Mouse (Mus musculus) MEL (cell line): ENCODE measurements around the gene Psme4. TPM values are rescaled to one million over a fixed set of nuclear protein-coding genes. Genes with fewer than 3 reads are reported as not detected.
A peak's percentile ranks its signal among the peaks of the same experiment; 100 is the strongest.

Experiments used
- DNase-seq: peaks from one replicate; pipeline ENCODE4 v3.0.0; 2011; ENCODE audit warnings: low read depth, low spot score
- H3K27ac ChIP-seq: 2 replicates; pipeline ENCODE4 v1.5.1; 2012; ENCODE audit warnings: low read depth, mild to moderate bottlenecking, control low read depth, low read length, moderate library complexity; ENCODE audit not compliant: control insufficient read depth
- H3K27me3 ChIP-seq, 2 experiments: fragments of 150-350 bp in 1 of 2; sonication (generic) in 1 of 2; 2 replicates each; pipeline ENCODE4 v1.6.1; 2012; ENCODE audit warnings: low read length in 2 of 2, mild to moderate bottlenecking in 2 of 2, improper control_type of control experiment in 1 of 2, moderate library complexity in 1 of 2; ENCODE audit not compliant: insufficient read depth in 2 of 2, control insufficient read depth in 1 of 2
- H3K36me3 ChIP-seq, 2 experiments: 2 replicates each; pipeline ENCODE4 v1.6.1; 2012 to 2014; ENCODE audit warnings: low read length in 2 of 2, improper control_type of control experiment in 1 of 2, inconsistent platforms in 1 of 2, mild to moderate bottlenecking in 1 of 2; ENCODE audit not compliant: insufficient read depth in 2 of 2, control insufficient read depth in 1 of 2
- H3K4me1 ChIP-seq, 2 experiments: fragments of 150-350 bp in 1 of 2; sonication (generic) in 1 of 2; 2 replicates each; pipeline ENCODE4 v1.6.1; 2012; ENCODE audit warnings: low read length in 2 of 2, improper control_type of control experiment in 1 of 2, mild to moderate bottlenecking in 1 of 2; ENCODE audit not compliant: insufficient read depth in 2 of 2, control insufficient read depth in 1 of 2
- H3K4me3 ChIP-seq, 2 experiments: fragments of 150-350 bp in 1 of 2; sonication (generic) in 1 of 2; 2 replicates each; pipeline ENCODE4 v1.5.1; 2012; ENCODE audit warnings: low read depth in 2 of 2, low read length in 2 of 2, mild to moderate bottlenecking in 2 of 2, moderate library complexity in 2 of 2, control low read depth in 1 of 2, improper control_type of control experiment in 1 of 2; ENCODE audit not compliant: control insufficient read depth in 1 of 2, insufficient read depth in 1 of 2
- H3K79me2 ChIP-seq: 2 replicates; pipeline ENCODE4 v1.6.1; 2012; ENCODE audit warnings: mild to moderate bottlenecking, low read length, moderate library complexity; ENCODE audit not compliant: control insufficient read depth, poor library complexity, insufficient read depth
- H3K9ac ChIP-seq: 2 replicates; pipeline ENCODE4 v1.6.1; 2012; ENCODE audit warnings: low read depth, mild to moderate bottlenecking, control low read depth, low read length, moderate library complexity; ENCODE audit not compliant: control insufficient read depth, poor library complexity, severe bottlenecking
- H3K9me3 ChIP-seq: fragments of 150-350 bp; sonication (generic); replicated peaks from 2 replicates; pipeline ENCODE4 v1.6.1; 2012; ENCODE audit warnings: mild to moderate bottlenecking, low read length, improper control_type of control experiment, moderate library complexity; ENCODE audit not compliant: insufficient read depth
- CHD1 ChIP-seq: IDR thresholded peaks from 2 replicates; pipeline ENCODE4 v1.6.1; 2012; ENCODE audit warnings: low read depth, mild to moderate bottlenecking, inconsistent platforms, low read length, improper control_type of control experiment
- EP300 ChIP-seq, 2 experiments: IDR thresholded peaks; 2 replicates each; pipeline ENCODE4 v1.6.1; 2011; ENCODE audit warnings: improper control_type of control experiment in 2 of 2, low read length in 2 of 2, low read depth in 1 of 2, mild to moderate bottlenecking in 1 of 2
- ETS1 ChIP-seq: IDR thresholded peaks from 2 replicates; pipeline ENCODE4 v1.6.1; 2012; ENCODE audit warnings: low read depth, mild to moderate bottlenecking, inconsistent platforms, low read length, improper control_type of control experiment, moderate library complexity
- GATA1 ChIP-seq: IDR thresholded peaks from 2 replicates; pipeline ENCODE4 v1.6.1; 2011; ENCODE audit warnings: low read depth, low read length, improper control_type of control experiment
- MAFK ChIP-seq: IDR thresholded peaks from 2 replicates; pipeline ENCODE4 v1.6.1; 2011; ENCODE audit warnings: low read depth, mild to moderate bottlenecking, low read length, improper control_type of control experiment, borderline replicate concordance
- MAX ChIP-seq: IDR thresholded peaks from 2 replicates; pipeline ENCODE4 v1.6.1; 2011; ENCODE audit warnings: low read length, improper control_type of control experiment
- MEF2A ChIP-seq: IDR thresholded peaks from 2 replicates; pipeline ENCODE4 v1.6.1; 2014; ENCODE audit warnings: low read depth, mild to moderate bottlenecking, inconsistent platforms, low read length, improper control_type of control experiment; ENCODE audit not compliant: poor library complexity, insufficient replicate concordance, severe bottlenecking; ENCODE audit errors: extremely low read depth
- MXI1 ChIP-seq: IDR thresholded peaks from 2 replicates; pipeline ENCODE4 v1.6.1; 2011; ENCODE audit warnings: mild to moderate bottlenecking, low read depth, low read length, improper control_type of control experiment
- POLR2AphosphoS2 ChIP-seq: IDR thresholded peaks from 2 replicates; pipeline ENCODE4 v1.6.1; 2011; ENCODE audit warnings: low read length, improper control_type of control experiment
- RCOR1 ChIP-seq: IDR thresholded peaks from 2 replicates; pipeline ENCODE4 v1.6.1; 2012; ENCODE audit warnings: low read depth, mild to moderate bottlenecking, inconsistent platforms, low read length, improper control_type of control experiment
- SIN3A ChIP-seq: IDR thresholded peaks from 2 replicates; pipeline ENCODE4 v1.6.1; 2012; ENCODE audit warnings: low read length, improper control_type of control experiment, inconsistent platforms
- TCF12 ChIP-seq: IDR thresholded peaks from 2 replicates; pipeline ENCODE4 v1.6.1; 2014; ENCODE audit warnings: low read depth, mild to moderate bottlenecking, inconsistent platforms, low read length, improper control_type of control experiment, moderate library complexity
- UBTF ChIP-seq: IDR thresholded peaks from 2 replicates; pipeline ENCODE4 v1.6.1; 2012; ENCODE audit warnings: low read depth, mild to moderate bottlenecking, inconsistent platforms, low read length, improper control_type of control experiment, moderate library complexity, borderline replicate concordance; ENCODE audit not compliant: insufficient read depth
- ZKSCAN1 ChIP-seq: IDR thresholded peaks from 2 replicates; pipeline ENCODE4 v1.6.1; 2012; ENCODE audit warnings: low read depth, mild to moderate bottlenecking, inconsistent platforms, low read length, improper control_type of control experiment, moderate library complexity
- polyA plus RNA-seq, 2 experiments: library from polyadenylated mRNA; stranded (reverse) in 1 of 2; unstranded in 1 of 2; fragments of >175 nt in 1 of 2; fragments of >200 nt in 1 of 2; gene quantifications; 2 replicates each; pipeline versions ENCODE4 v1.2.1 to v1.2.4; 2012; ENCODE audit warnings: low replicate concordance in 2 of 2, low read depth in 1 of 2; ENCODE audit not compliant: insufficient read length in 2 of 2, insufficient read depth in 1 of 2, missing spikeins in 1 of 2
- total RNA-seq: library from RNA; depleted of rRNA; stranded (reverse); fragments of 300-350 nt; gene quantifications from 2 replicates; pipeline ENCODE4 v1.2.3, GENCODE M21; 2012

Psme4 gene
- total and polyA plus RNA-seq, 3 experiments, result 42.5 to 96.4 (median 45.6) TPM

- no peaks in the 10 kb centered on the region for H3K9me3 ChIP-seq
- H3K9ac ChIP-seq, result peak overlapping the region; percentile 62
- no peaks in the 10 kb centered on the region for H3K27me3 ChIP-seq
- H3K36me3 ChIP-seq, result peaks cover 0 to 20% of the 10 kb centered on the region in 2 experiments; a peak in 2 of 4 replicates
- DNase-seq, result peak; percentile 64
- peaks cover 25% of the 10 kb centered on the region for H3K79me2 ChIP-seq
- H3K27ac ChIP-seq, result peak overlapping the region; percentile 46
- peaks cover 7 to 9% of the 10 kb centered on the region in 2 experiments; a peak in 3 of 4 replicates for H3K4me1 ChIP-seq
- peak overlapping the region; percentile 68 to 73 for H3K4me3 ChIP-seq
- peak; percentile 75 for TF ChIP-seq TCF12
- peak; percentile 87 for TF ChIP-seq GATA1
- TF ChIP-seq UBTF, result no peak
- TF ChIP-seq MEF2A, result peak; percentile 86; the same call in 1 of the 2 replicates
- peak; percentile 47; the same call in 1 of the 2 replicates for TF ChIP-seq MAFK
- TF ChIP-seq ETS1, result peak; percentile 89
- TF ChIP-seq CHD1, result no peak
- peak; percentile 72 to 78; a peak in 3 of 4 replicates for TF ChIP-seq EP300 (IDR thresholded peaks at IDR 0.05; ENCODE audit: low read depth in 1 of 2, low read length in 2 of 2)
- peak; percentile 92 for TF ChIP-seq RCOR1
Observed at GRCm38 (mm10) chr11:30770817-30771216, 709 bp upstream of the Psme4 start.

- Histone ChIP-seq H3K27ac (peak overlapping the region; percentile 14), H3K4me3 (peak overlapping the region; percentile 79 to 90), H3K79me2 (peaks cover 31% of the 10 kb centered on the region), H3K27me3 (no peaks in the 10 kb centered on the region), H3K9ac (peak overlapping the region; percentile 87), H3K9me3 (no peaks in the 10 kb centered on the region), H3K4me1 (peaks cover 10 to 11% of the 10 kb centered on the region in 2 experiments), H3K36me3 (peaks cover 0 to 26% of the 10 kb centered on the region in 2 experiments; a peak in 2 of 4 replicates)
- TF ChIP-seq SIN3A (peak; percentile 68; the same call in 1 of the 2 replicates), EP300 (IDR thresholded peaks at IDR 0.05; ENCODE audit: low read depth in 1 of 2, low read length in 2 of 2) (0 out of 4 replicates have a peak, but pooled peaks of 1 of the 2 experiments have one; percentile 4), MAX (0 out of 2 replicates have a peak, but pooled peaks have one; percentile 40), MXI1 (peak; percentile 68), ZKSCAN1 (no peak), UBTF (no peak), ETS1 (0 out of 2 replicates have a peak, but pooled peaks have one; percentile 18), POLR2AphosphoS2 (no peak)
- peak; percentile 80 for DNase-seq
Observed at GRCm38 (mm10) chr11:30771904-30772581, 517 bp downstream of the Psme4 start.
